Mouse (Mus musculus): ENCODE data around the gene Asb4. TPM values are rescaled to one million over a fixed set of nuclear protein-coding genes. Genes with fewer than 3 reads are reported as not detected.

Asb4 gene
- total and polyA plus RNA-seq, 3 experiments = 0.04 to 0.11 (median 0.07) TPM

GRCm38 (mm10) chr6:5444331-5444898 is 61.2 kb downstream of the Asb4 start:
- H3K36me3 ChIP-seq (replicated peaks in 1 of 2; ENCODE audit: control insufficient read depth in 1 of 2, insufficient read depth in 1 of 2, low read length in 1 of 2) = no peaks in the 10 kb centered on the region
- TF ChIP-seq RAD21 (IDR thresholded peaks at IDR 0.05; ENCODE audit: low read depth, low read length) (no peak), MEF2A (IDR thresholded peaks at IDR 0.05; ENCODE audit: borderline replicate concordance, low read depth, low read length) (no peak), JUN (IDR thresholded peaks at IDR 0.05; ENCODE audit: insufficient read depth, low read depth, low read length) (no peak), ZKSCAN1 (IDR thresholded peaks at IDR 0.05; ENCODE audit: borderline replicate concordance, low read depth, low read length) (no peak), EP300 (IDR thresholded peaks at IDR 0.05; ENCODE audit: low read length) (no peak), CHD2 (IDR thresholded peaks at IDR 0.05; ENCODE audit: low read length) (no peak), CTCF (conservative IDR thresholded peaks at IDR 0.05 in 1 of 2, IDR thresholded peaks at IDR 0.05 in 1 of 2; ENCODE audit: low read depth in 2 of 2, low read length in 2 of 2) (no peak), MAZ (IDR thresholded peaks at IDR 0.05; ENCODE audit: low read depth, low read length) (no peak), UBTF (IDR thresholded peaks at IDR 0.05; ENCODE audit: low read depth, low read length) (no peak), ELF1 (IDR thresholded peaks at IDR 0.05; ENCODE audit: low read depth, low read length) (no peak), MYC (IDR thresholded peaks at IDR 0.05; ENCODE audit: low read depth, low read length) (no peak), POLR2A (IDR thresholded peaks at IDR 0.05; ENCODE audit: low read depth, low read length) (no peak), TBP (conservative IDR thresholded peaks at IDR 0.05; ENCODE audit: low read depth, low read length) (no peak), USF2 (conservative IDR thresholded peaks at IDR 0.05; ENCODE audit: low read depth, low read length) (no peak), NRF1 (IDR thresholded peaks at IDR 0.05; ENCODE audit: low read depth, low read length) (no peak), USF1 (IDR thresholded peaks at IDR 0.05; ENCODE audit: low read depth, low read length) (no peak), JUND (conservative IDR thresholded peaks at IDR 0.05; ENCODE audit: low read depth, low read length) (no peak)
- H3K27ac ChIP-seq (ENCODE audit: insufficient read depth, low read depth) = no peak overlapping the region
- no peaks in the 10 kb centered on the region for H3K79me2 ChIP-seq (replicated peaks; ENCODE audit: control insufficient read depth, extremely low read depth, insufficient read depth, poor library complexity, severe bottlenecking)
- in situ Hi-C loops (cut with MboI; ENCODE audit: low pct_ligation_motif_present, low pct_unique_long_range_greater_than_20kb, low sequenced_read_pairs) = no loop called here
- H3K9me3 ChIP-seq (replicated peaks; ENCODE audit: low read length) = no peaks in the 10 kb centered on the region
- no peak overlapping the region for H3K4me2 ChIP-seq (ENCODE audit: insufficient read depth, low read depth, poor library complexity, severe bottlenecking)
- DNase-seq (ENCODE audit: extremely low read depth) = no peak
- H3K4me1 ChIP-seq (ENCODE audit: control insufficient read depth in 1 of 2, insufficient read depth in 2 of 2) = peaks cover 4 to 17% of the 10 kb centered on the region in 2 experiments; a peak in 2 of 4 replicates
- H3K27me3 ChIP-seq (replicated peaks) = no peaks in the 10 kb centered on the region
- no peak overlapping the region for H3K4me3 ChIP-seq (replicated peaks in 1 of 3; ENCODE audit: low read depth in 2 of 3, low read length in 2 of 3, poor library complexity in 1 of 3)
- no peak overlapping the region for H3K9ac ChIP-seq (ENCODE audit: insufficient read depth, low read depth)
- dilution Hi-C loops (cut with MboI; ENCODE audit: extremely low pct_ligation_motif_present, extremely low pct_unique_long_range_greater_than_20kb, low sequenced_read_pairs) = no loop called here

GRCm38 (mm10) chr6:5447013-5447412 is 63.8 kb downstream of the Asb4 start:
- H3K9me3 ChIP-seq (replicated peaks; ENCODE audit: low read length) = no peaks in the 10 kb centered on the region
- no peak overlapping the region for H3K9ac ChIP-seq (ENCODE audit: insufficient read depth, low read depth)
- peaks cover 4 to 14% of the 10 kb centered on the region in 2 experiments; a peak in 2 of 4 replicates for H3K4me1 ChIP-seq (ENCODE audit: control insufficient read depth in 1 of 2, insufficient read depth in 2 of 2)
- H3K4me2 ChIP-seq (ENCODE audit: insufficient read depth, low read depth, poor library complexity, severe bottlenecking) = no peak overlapping the region
- H3K27ac ChIP-seq (ENCODE audit: insufficient read depth, low read depth) = no peak overlapping the region
- TF ChIP-seq ZC3H11A (IDR thresholded peaks at IDR 0.05; ENCODE audit: low read depth, low read length) = no peak
- no peak for TF ChIP-seq NELFE (IDR thresholded peaks at IDR 0.05; ENCODE audit: low read depth, low read length)
- TF ChIP-seq IRF4 (IDR thresholded peaks at IDR 0.05; ENCODE audit: low read depth, low read length) = no peak
- TF ChIP-seq ZNF384 (IDR thresholded peaks at IDR 0.05; ENCODE audit: low read depth, low read length) = no peak
- no peak for TF ChIP-seq MAZ (IDR thresholded peaks at IDR 0.05; ENCODE audit: low read depth, low read length)
- no peak for TF ChIP-seq MEF2A (IDR thresholded peaks at IDR 0.05; ENCODE audit: borderline replicate concordance, low read depth, low read length)
- no peak for TF ChIP-seq GABPA (IDR thresholded peaks at IDR 0.05; ENCODE audit: insufficient replicate concordance, low read depth, low read length)
- dilution Hi-C loops (cut with MboI; ENCODE audit: extremely low pct_ligation_motif_present, extremely low pct_unique_long_range_greater_than_20kb, low sequenced_read_pairs) (no loop called here), in situ Hi-C loops (cut with MboI; ENCODE audit: low pct_ligation_motif_present, low pct_unique_long_range_greater_than_20kb, low sequenced_read_pairs) (no loop called here)
- no peak for DNase-seq (ENCODE audit: extremely low read depth)
- H3K27me3 ChIP-seq (replicated peaks) = no peaks in the 10 kb centered on the region
- H3K79me2 ChIP-seq (replicated peaks; ENCODE audit: control insufficient read depth, extremely low read depth, insufficient read depth, poor library complexity, severe bottlenecking) = no peaks in the 10 kb centered on the region
- H3K36me3 ChIP-seq (replicated peaks in 1 of 2; ENCODE audit: control insufficient read depth in 1 of 2, insufficient read depth in 1 of 2, low read length in 1 of 2) = no peaks in the 10 kb centered on the region
- no peak overlapping the region for H3K4me3 ChIP-seq (replicated peaks in 1 of 3; ENCODE audit: low read depth in 2 of 3, low read length in 2 of 3, poor library complexity in 1 of 3)

Data from CH12.LX (cell line).